Mouse (Mus musculus) kidney, embryonic 15.5 days (tissue): ENCODE measurements at regions not wholly inside any gene's neighbourhood (a gene's known extent, or its start where the extent isn't known, plus 50 kb on each side); places are given as distances from the start of the nearest gene placed in this dataset.

Experiments used
- ATAC-seq: fragments of 200-750 bp; cut with Nextera tagmentation; replicated peaks from 2 replicates; pipeline ENCODE4 v1.8.0; 2017; ENCODE audit warnings: moderate TSS enrichment; ENCODE audit not compliant: low FRiP score
- H3K27ac ChIP-seq: fragments of 300-500 bp; sonication (generic); 2 replicates; pipeline ENCODE4 v1.5.1; 2015; ENCODE audit warnings: mild to moderate bottlenecking, inconsistent platforms
- H3K27me3 ChIP-seq: fragments of 300-500 bp; sonication (generic); 2 replicates; pipeline ENCODE4 v1.6.1; 2015; ENCODE audit warnings: inconsistent platforms
- H3K36me3 ChIP-seq: fragments of 300-500 bp; sonication (generic); 2 replicates; pipeline ENCODE4 v1.6.1; 2015; ENCODE audit warnings: inconsistent platforms
- H3K4me1 ChIP-seq: fragments of 300-500 bp; sonication (generic); 2 replicates; pipeline ENCODE4 v1.6.1; 2015; ENCODE audit warnings: inconsistent platforms
- H3K4me2 ChIP-seq: fragments of 300-500 bp; sonication (generic); 2 replicates; pipeline ENCODE4 v1.6.1; 2015; ENCODE audit warnings: moderate library complexity, mild to moderate bottlenecking, inconsistent platforms
- H3K4me3 ChIP-seq: fragments of 300-500 bp; sonication (generic); replicated peaks from 2 replicates; pipeline ENCODE4 v1.5.1; 2015; ENCODE audit warnings: mild to moderate bottlenecking, inconsistent platforms
- H3K9ac ChIP-seq: fragments of 300-500 bp; sonication (generic); 2 replicates; pipeline ENCODE4 v1.6.1; 2015; ENCODE audit warnings: mild to moderate bottlenecking, inconsistent platforms
- H3K9me3 ChIP-seq: fragments of 300-500 bp; sonication (generic); replicated peaks from 2 replicates; pipeline ENCODE4 v1.6.1; 2016; ENCODE audit warnings: inconsistent platforms
- WGBS: fragments of 180-500 bp; shearing (Covaris S2); methylation state at CpG from one replicate; pipeline ENCODE4 v1.1.7; 2015; ENCODE audit warnings: mixed read lengths; 5-methylcytosine and 5-hydroxymethylcytosine counted together

GRCm38 (mm10) chr13:3752334-3752733, 51.8 kb downstream of the Calml3 start:
- 83% methylated on average over 5 of the region's 5 CpGs for WGBS
- Histone ChIP-seq H3K9ac (no peak overlapping the region), H3K4me2 (no peak overlapping the region), H3K4me1 (peaks cover 11% of the 10 kb centered on the region; the same call in 1 of the 2 replicates), H3K27ac (no peak overlapping the region), H3K9me3 (no peaks in the 10 kb centered on the region), H3K4me3 (no peak overlapping the region), H3K27me3 (no peaks in the 10 kb centered on the region), H3K36me3 (no peaks in the 10 kb centered on the region)
- no peak for ATAC-seq

- no peak overlapping the region for H3K9ac ChIP-seq
- 65% methylated on average over 1 of the region's 1 CpGs for WGBS
- H3K9me3 ChIP-seq, result no peaks in the 10 kb centered on the region
These were observed 52.9 kb downstream of the Calml3 start for GRCm38 (mm10) chr13:3751222-3751621.

DNA sequence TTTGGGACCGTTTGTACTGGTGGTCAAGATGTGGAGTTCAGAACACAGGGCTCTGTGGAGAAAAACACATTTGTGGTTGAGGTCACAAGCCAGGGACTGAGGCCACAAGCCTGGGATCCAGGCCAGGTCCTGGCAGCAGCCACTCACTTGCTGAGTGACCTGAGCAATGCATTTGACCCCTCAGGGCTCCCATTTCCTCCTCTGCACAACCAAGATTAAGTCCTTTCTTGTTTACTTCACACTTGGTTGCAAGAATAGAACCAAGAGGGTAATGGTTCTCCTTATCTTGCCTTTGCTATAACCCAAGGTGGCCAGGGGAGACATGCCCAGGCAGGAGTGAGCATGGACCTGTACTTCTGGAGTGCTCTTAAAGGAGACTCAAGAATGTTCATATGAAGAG, 53.4 kb downstream of the Calml3 start:
- WGBS, result 34% methylated on average over 1 of the region's 1 CpGs
- ATAC-seq, result no peak; the same call in 1 of the 2 replicates
- Histone ChIP-seq H3K9ac (no peak overlapping the region), H3K4me2 (no peak overlapping the region), H3K27ac (no peak overlapping the region), H3K27me3 (no peaks in the 10 kb centered on the region), H3K4me1 (peaks cover 11% of the 10 kb centered on the region; the same call in 1 of the 2 replicates), H3K36me3 (no peaks in the 10 kb centered on the region), H3K9me3 (no peaks in the 10 kb centered on the region), H3K4me3 (no peak overlapping the region)

More at GRCm38 (mm10) chr13:3751222-3751621, 52.9 kb downstream of the Calml3 start:
- H3K27ac ChIP-seq, result no peak overlapping the region
- no peak overlapping the region for H3K4me2 ChIP-seq
- H3K4me1 ChIP-seq, result peaks cover 11% of the 10 kb centered on the region; the same call in 1 of the 2 replicates
- H3K36me3 ChIP-seq, result no peaks in the 10 kb centered on the region
- no peak overlapping the region for H3K4me3 ChIP-seq
- ATAC-seq, result no peak
- no peaks in the 10 kb centered on the region for H3K27me3 ChIP-seq

GRCm38 (mm10) chr13:3749646-3750045, 54.5 kb downstream of the Calml3 start:
- Histone ChIP-seq H3K9me3 (no peaks in the 10 kb centered on the region), H3K36me3 (no peaks in the 10 kb centered on the region), H3K4me3 (no peak overlapping the region), H3K4me2 (no peak overlapping the region), H3K9ac (no peak overlapping the region), H3K27me3 (no peaks in the 10 kb centered on the region), H3K4me1 (peaks cover 11% of the 10 kb centered on the region; the same call in 1 of the 2 replicates), H3K27ac (no peak overlapping the region)
- no peak; the same call in 1 of the 2 replicates for ATAC-seq
- WGBS, result 66% methylated on average over 3 of the region's 3 CpGs

- 85% methylated on average over 5 of the region's 5 CpGs for WGBS
- Histone ChIP-seq H3K36me3 (no peaks in the 10 kb centered on the region), H3K9ac (no peak overlapping the region), H3K4me2 (no peak overlapping the region), H3K4me3 (no peak overlapping the region), H3K9me3 (no peaks in the 10 kb centered on the region), H3K27me3 (no peaks in the 10 kb centered on the region), H3K27ac (no peak overlapping the region), H3K4me1 (peaks cover 13% of the 10 kb centered on the region)
- no peak for ATAC-seq
These were observed 55.3 kb downstream of the Calml3 start for GRCm38 (mm10) chr13:3748859-3749258.

DNA sequence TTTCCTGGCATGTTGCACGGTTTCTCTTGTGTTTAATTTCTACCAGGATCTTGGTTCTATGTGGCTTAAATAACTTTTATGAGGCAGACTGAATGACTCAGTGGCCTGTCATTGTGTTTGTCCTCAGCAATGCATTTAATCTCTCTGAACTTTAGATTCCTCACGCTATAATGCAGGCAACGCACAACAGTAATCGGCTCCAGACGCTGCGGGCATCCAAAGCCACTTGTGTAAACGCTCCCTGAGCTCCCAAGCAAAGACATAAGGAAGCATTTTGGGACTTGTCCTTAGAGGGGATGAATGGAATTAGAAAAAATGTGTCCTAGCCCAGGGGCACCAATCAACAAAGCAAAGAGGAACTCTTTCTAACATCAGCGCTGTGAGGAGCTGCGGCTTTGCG, 57.6 kb downstream of the Calml3 start:
- H3K4me1 ChIP-seq, result peaks cover 32% of the 10 kb centered on the region
- H3K9me3 ChIP-seq, result no peaks in the 10 kb centered on the region
- WGBS, result 79% methylated on average over 10 of the region's 10 CpGs
- H3K36me3 ChIP-seq, result no peaks in the 10 kb centered on the region
- no peak overlapping the region for H3K9ac ChIP-seq
- ATAC-seq, result no peak
- H3K4me3 ChIP-seq, result no peak overlapping the region
- no peak overlapping the region for H3K27ac ChIP-seq
- H3K27me3 ChIP-seq, result no peaks in the 10 kb centered on the region
- H3K4me2 ChIP-seq, result no peak overlapping the region

DNA sequence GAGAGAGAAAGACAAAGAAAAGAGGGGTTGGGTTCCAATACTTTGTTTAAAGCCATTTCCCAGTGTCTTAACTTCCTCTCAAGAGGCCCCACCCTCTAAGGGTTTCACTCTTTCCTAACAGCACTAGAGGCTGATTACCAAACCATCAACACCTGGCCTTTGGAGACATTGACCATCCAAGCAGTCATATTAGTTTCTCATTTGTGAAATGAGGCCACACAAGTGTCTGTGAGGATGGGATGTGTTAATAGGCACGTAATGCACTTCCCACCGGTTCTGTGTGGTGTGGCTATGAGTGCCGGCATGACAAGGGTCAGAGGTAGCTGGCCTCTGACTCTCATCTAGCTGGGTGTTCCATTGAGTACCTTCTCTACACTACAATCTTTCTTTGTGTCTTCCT, 59.2 kb downstream of the Calml3 start:
- H3K27ac ChIP-seq, result no peak overlapping the region
- no peak for ATAC-seq
- 78% methylated on average over 3 of the region's 3 CpGs for WGBS
- H3K9ac ChIP-seq, result no peak overlapping the region
- no peak overlapping the region for H3K4me2 ChIP-seq
- H3K4me1 ChIP-seq, result peaks cover 25% of the 10 kb centered on the region
- H3K36me3 ChIP-seq, result no peaks in the 10 kb centered on the region
- H3K27me3 ChIP-seq, result no peaks in the 10 kb centered on the region
- H3K4me3 ChIP-seq, result no peak overlapping the region
- no peaks in the 10 kb centered on the region for H3K9me3 ChIP-seq

DNA sequence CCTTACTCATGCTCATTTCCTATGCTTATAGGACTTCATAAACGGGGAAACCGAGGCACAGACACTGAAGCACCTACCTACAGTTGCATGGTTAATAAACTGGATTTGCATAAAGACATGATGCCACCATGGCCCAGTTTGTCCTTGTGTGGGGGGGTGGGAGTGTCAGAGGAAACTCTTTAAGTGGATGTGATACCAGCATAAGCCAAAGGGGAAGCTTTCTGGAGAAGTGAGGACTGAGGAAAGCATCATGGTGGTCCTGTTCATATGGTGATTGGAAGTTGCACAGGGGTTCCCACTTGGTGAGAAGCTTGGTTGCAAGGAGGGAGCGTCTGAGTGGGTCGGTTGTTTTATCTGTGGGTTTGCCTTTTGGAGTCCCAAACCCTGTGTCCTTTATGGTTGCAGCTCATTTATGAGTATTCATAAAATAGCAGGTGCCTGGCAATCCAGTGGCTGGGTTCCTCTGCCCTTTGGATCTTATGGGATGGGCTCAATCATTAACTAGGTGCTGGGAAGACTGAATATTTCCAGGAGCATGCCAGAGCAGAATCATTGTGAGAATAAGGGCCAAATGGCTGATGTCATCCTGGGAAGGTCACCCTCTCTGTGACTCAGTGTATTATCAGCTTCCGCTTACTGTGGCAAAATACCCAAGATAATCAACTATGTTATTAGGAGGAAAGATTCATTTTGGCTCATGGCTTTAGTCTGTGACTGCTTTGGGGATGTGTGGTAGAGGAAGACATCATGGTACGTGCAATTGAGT, 60.2 kb downstream of the Calml3 start:
- Histone ChIP-seq H3K4me3 (no peak overlapping the region), H3K4me2 (no peak overlapping the region), H3K4me1 (peaks cover 21% of the 10 kb centered on the region), H3K27me3 (no peaks in the 10 kb centered on the region), H3K9ac (no peak overlapping the region), H3K9me3 (no peaks in the 10 kb centered on the region), H3K36me3 (no peaks in the 10 kb centered on the region), H3K27ac (no peak overlapping the region)
- ATAC-seq, result no peak
- WGBS, result 88% methylated on average over 6 of the region's 6 CpGs

- Histone ChIP-seq H3K27ac (peak overlapping the region; percentile 64), H3K9me3 (no peaks in the 10 kb centered on the region), H3K27me3 (no peaks in the 10 kb centered on the region), H3K4me2 (no peak overlapping the region), H3K9ac (no peak overlapping the region), H3K4me3 (no peak overlapping the region), H3K36me3 (no peaks in the 10 kb centered on the region), H3K4me1 (peaks cover 21% of the 10 kb centered on the region)
- peak; percentile 71 for ATAC-seq
- WGBS, result 31% methylated on average over 4 of the region's 4 CpGs
These were observed 61.2 kb downstream of the Calml3 start for GRCm38 (mm10) chr13:3742763-3743401.

DNA sequence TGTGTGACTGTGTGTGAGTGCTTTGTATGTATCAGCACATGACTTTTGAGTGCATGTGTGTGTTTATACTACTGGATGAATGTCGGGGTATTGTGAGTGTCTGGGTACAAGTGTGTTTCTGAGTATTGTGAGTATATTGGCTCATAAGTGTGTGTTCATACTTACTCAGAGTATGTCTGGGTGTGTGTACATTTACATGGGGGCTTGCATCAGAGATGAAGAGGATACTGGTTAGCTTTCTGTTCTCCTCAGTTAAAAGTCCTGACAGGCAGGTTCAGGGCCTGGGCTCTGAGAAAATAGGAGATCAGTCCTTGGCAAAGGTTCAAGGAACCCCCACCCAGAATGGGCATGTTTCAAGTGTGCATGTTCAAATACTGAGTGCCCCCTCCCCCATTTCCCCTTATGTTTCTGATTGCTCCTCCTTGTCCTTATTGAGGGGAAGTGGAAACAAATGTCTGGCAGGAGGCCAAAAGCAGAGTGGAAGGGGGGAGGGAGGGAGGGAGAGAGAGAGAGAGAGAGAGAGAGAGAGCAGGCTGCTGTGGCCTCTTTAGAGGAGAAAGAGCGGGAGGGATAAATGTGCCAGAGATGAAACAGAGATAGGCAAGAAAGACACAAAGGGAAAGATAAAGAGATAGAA, 61.9 kb downstream of the Calml3 start:
- Histone ChIP-seq H3K9me3 (no peaks in the 10 kb centered on the region), H3K4me3 (no peak overlapping the region), H3K9ac (no peak overlapping the region), H3K36me3 (no peaks in the 10 kb centered on the region), H3K4me1 (peaks cover 21% of the 10 kb centered on the region), H3K4me2 (no peak overlapping the region), H3K27ac (peak overlapping the region; percentile 64), H3K27me3 (no peaks in the 10 kb centered on the region)
- WGBS, result 51% methylated on average over 2 of the region's 2 CpGs
- peak; percentile 78 for ATAC-seq

GRCm38 (mm10) chr13:3730699-3731021, 73.5 kb downstream of the Calml3 start:
- Histone ChIP-seq H3K9me3 (no peaks in the 10 kb centered on the region), H3K36me3 (no peaks in the 10 kb centered on the region), H3K27me3 (no peaks in the 10 kb centered on the region), H3K4me1 (peaks cover 6% of the 10 kb centered on the region; the same call in 1 of the 2 replicates), H3K9ac (no peak overlapping the region), H3K27ac (0 out of 2 replicates have a peak overlapping the region, but pooled peaks have one; percentile 32), H3K4me2 (no peak overlapping the region), H3K4me3 (no peak overlapping the region)
- ATAC-seq, result peak; percentile 77
- 21% methylated on average over 2 of the region's 2 CpGs for WGBS
